Mouse (Mus musculus) heart, adult 9 months (tissue): ENCODE measurements at regions not wholly inside any gene's neighbourhood (a gene's known extent, or its start where the extent isn't known, plus 50 kb on each side); places are given as distances from the start of the nearest gene placed in this dataset.
"Not testable (repeated sequence)": the region's sequence is repeated elsewhere in the genome, so short reads cannot be mapped to it uniquely, and the experiment has no call there.

ENCODE experiments used
- DNase-seq, 2 experiments: peaks; one replicate each; pipeline ENCODE4 v3.0.0; 2022; ENCODE audit warnings: low spot score in 2 of 2

- DNase-seq: peak; percentile 22 to 23
Measured at GRCm38 (mm10) chr8:35123196-35123621, 642.4 kb upstream of the Gm19410 start.

- DNase-seq: no peak
Measured at GRCm38 (mm10) chr8:35125179-35125578, 640.4 kb upstream of the Gm19410 start.

GRCm38 (mm10) chr8:35132281-35132680 is 633.3 kb upstream of the Gm19410 start:
- DNase-seq: no peak

GRCm38 (mm10) chr8:35135630-35136029 is 630.0 kb upstream of the Gm19410 start:
- no peak for DNase-seq

- no peak for DNase-seq
Measured at GRCm38 (mm10) chr8:35136643-35137042, 628.9 kb upstream of the Gm19410 start.

GRCm38 (mm10) chr8:35140775-35141174 is 624.8 kb upstream of the Gm19410 start:
- DNase-seq: no peak

- DNase-seq: peak; percentile 18 to 27
Measured at GRCm38 (mm10) chr8:35143018-35143656, 622.5 kb upstream of the Gm19410 start.

GRCm38 (mm10) chr8:35143684-35144083 is 621.9 kb upstream of the Gm19410 start:
- DNase-seq: peak in 1 of 2 experiments; percentile 15

- peak; percentile 27 to 39 for DNase-seq
Measured at GRCm38 (mm10) chr8:35144401-35144800, 621.2 kb upstream of the Gm19410 start.

GRCm38 (mm10) chr8:35147481-35147880 is 618.1 kb upstream of the Gm19410 start:
- no peak for DNase-seq

GRCm38 (mm10) chr8:35147967-35148366 is 617.6 kb upstream of the Gm19410 start:
- DNase-seq: no peak

- DNase-seq: peak in 1 of 2 experiments; percentile 17
Measured at GRCm38 (mm10) chr8:35152585-35152984, 613.0 kb upstream of the Gm19410 start.

- no peak for DNase-seq
Measured at GRCm38 (mm10) chr8:35156272-35156671, 609.3 kb upstream of the Gm19410 start.

- DNase-seq: no peak
Measured at GRCm38 (mm10) chr8:35157711-35158110, 607.9 kb upstream of the Gm19410 start.

- DNase-seq: peak; percentile 19 to 59
Measured at GRCm38 (mm10) chr8:35159329-35159728, 606.3 kb upstream of the Gm19410 start.

GRCm38 (mm10) chr8:35160230-35160629 is 605.4 kb upstream of the Gm19410 start:
- DNase-seq: no peak

- not testable (repeated sequence) for DNase-seq
Measured at GRCm38 (mm10) chr8:35162166-35162565, 603.4 kb upstream of the Gm19410 start.

GRCm38 (mm10) chr8:35166611-35167010 is 599.0 kb upstream of the Gm19410 start:
- no peak for DNase-seq

- DNase-seq: no peak
Measured at GRCm38 (mm10) chr8:35171536-35172310, 593.9 kb upstream of the Gm19410 start.

GRCm38 (mm10) chr8:35177314-35177713 is 588.3 kb upstream of the Gm19410 start:
- DNase-seq: no peak

GRCm38 (mm10) chr8:35180075-35180474 is 585.5 kb upstream of the Gm19410 start:
- no peak for DNase-seq

GRCm38 (mm10) chr8:35182141-35182540 is 583.4 kb upstream of the Gm19410 start:
- DNase-seq: no peak

- no peak for DNase-seq
Measured at GRCm38 (mm10) chr8:35183423-35183822, 582.2 kb upstream of the Gm19410 start.
